Mouse (Mus musculus) brain, embryonic 14.5 days (tissue): ENCODE measurements around the gene Alyref.

Source experiments
- CTCF ChIP-seq: fragments of 200-500 bp; IDR thresholded peaks from 2 replicates; pipeline ENCODE4 v1.5.1; 2012; ENCODE audit warnings: inconsistent platforms, mild to moderate bottlenecking, moderate library complexity, borderline replicate concordance; ENCODE audit not compliant: insufficient read depth, insufficient read length; ENCODE audit errors: extremely low read depth
- POLR2A ChIP-seq: fragments of 200-500 bp; IDR thresholded peaks from 2 replicates; pipeline ENCODE4 v1.6.1; 2012; ENCODE audit warnings: mild to moderate bottlenecking, inconsistent platforms, borderline replicate concordance; ENCODE audit not compliant: poor library complexity, insufficient read depth, insufficient read length, severe bottlenecking; ENCODE audit errors: extremely low read depth

- TF ChIP-seq CTCF (no peak), POLR2A (no peak)
Observed at GRCm38 (mm10) chr11:120597240-120598235, 627 bp downstream of the Alyref start.
